Mouse (Mus musculus) cerebellum, adult 9-11 months (tissue): ENCODE results near the gene Dbn1.

Source experiments
- DNase-seq: peaks from one replicate; pipeline ENCODE4 v3.0.0; 2022

The Dbn1 gene

DNA sequence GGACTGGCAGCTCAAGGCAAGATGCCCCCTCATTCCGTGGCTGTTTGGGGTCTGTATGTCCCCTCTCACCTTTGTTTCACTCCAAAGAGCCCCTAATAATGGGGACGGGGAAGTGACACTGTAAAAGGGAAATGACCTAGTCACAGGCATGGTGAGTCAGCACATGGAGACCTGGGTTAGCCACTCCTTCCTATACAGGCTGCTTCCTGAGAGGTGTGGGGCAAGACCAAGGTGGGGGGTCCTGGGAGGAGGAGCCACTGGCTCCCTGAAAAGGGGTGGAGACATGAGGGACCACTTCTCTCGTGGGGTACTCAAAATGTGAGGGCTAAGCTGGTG, 22.4 kb upstream of the Dbn1 start:
- no peak for DNase-seq

DNA sequence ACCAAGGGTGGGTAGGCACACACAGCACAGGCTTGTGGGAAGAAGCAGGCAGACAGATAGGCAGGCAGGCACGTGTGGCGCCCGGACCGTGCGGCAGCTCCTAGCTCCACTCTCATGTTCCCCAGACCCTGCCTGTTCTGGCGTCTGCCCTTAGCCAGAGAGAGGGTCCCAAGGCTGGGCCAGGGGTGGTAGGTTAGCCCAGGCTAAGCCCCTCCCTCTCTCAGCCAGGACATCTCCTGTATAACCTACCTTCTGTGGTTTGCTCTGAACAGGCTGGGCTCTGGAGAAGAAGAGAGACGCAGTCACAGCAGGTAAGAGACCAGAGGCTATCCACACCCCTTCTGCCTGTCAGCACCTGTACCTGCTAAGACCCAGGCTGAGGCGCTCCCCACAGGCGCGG, 20.6 kb upstream of the Dbn1 start:
- DNase-seq = no peak

DNA sequence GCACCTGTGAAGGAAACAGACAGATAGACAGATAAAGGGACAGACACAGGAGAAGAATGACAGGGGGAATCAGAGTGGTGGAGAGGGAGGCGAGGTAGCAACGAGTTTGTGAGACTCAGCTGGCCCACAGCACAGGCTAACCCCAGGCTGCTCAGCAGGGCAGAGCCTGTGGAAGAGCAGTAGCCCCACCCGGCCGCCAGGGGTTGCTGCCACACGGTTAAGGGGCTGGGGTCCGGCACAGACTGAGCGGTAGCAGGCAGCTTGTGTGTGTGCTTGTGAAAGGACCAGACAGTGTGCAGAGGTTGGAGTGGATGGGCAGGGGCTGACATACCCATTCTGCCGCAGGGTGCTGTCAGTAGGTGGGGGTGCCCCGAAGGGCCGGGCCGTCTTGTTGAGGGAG, 20.0 kb upstream of the Dbn1 start:
- DNase-seq = no peak

DNA sequence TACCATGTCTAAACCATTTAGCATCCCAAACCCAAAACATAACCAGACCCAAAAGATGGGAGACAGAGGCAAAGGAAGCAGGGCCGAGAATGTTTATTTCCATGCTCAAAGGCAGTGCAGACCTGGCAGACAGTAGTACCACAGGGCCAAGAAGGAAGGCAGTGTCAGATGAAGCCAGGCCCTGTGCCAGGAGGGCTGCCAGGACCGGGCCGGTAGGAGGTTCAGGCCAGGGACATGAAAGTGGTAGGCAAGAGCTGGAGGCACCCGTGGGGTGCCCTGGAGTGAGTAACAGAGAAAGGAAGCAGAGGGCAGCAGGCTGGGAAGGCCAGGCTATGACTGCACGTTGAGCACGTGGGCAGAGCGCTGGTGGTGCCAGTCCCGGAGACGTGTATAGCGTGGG, 18.8 kb upstream of the Dbn1 start:
- DNase-seq = peak; percentile 45

DNA sequence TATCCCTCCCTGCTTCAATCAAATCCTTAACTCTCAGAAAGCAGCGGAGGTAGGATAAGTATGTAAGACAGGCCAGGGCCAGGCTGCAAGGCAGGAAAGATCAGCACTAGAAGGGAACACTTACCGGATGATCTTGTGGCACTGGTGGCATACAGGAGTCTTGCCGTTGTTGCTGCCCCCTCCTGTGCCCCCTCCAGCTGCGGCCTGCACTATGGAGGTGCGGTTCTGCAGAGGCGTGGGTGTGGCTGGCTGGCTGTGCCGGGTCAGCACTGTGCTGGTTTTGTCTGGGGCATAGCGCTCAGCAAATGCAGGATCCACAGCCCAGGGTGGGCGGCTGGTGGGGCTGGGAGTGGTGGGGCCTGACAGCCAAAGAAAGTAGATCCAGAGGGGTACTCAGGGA, 17.9 kb upstream of the Dbn1 start:
- DNase-seq = no peak

DNA sequence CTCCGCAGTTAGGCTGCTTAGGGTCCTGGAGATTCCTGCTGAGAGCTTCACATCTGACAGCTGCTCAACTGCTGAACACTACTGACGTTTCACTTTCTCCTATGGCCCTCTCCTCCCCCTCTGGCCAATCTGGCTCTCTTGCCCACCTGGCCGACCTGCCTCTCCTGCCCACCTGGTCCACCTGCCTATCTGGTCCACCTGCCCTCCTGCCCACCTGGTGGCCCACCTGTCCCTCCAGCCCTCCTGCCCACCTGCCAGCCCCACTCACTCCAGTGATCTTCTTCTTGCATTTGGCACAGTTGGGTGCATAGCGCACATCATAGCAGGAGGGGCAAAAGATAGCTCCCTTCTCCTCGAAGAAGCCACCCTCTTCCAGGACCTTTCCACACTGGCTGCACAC, 16.5 kb upstream of the Dbn1 start:
- no peak for DNase-seq

DNA sequence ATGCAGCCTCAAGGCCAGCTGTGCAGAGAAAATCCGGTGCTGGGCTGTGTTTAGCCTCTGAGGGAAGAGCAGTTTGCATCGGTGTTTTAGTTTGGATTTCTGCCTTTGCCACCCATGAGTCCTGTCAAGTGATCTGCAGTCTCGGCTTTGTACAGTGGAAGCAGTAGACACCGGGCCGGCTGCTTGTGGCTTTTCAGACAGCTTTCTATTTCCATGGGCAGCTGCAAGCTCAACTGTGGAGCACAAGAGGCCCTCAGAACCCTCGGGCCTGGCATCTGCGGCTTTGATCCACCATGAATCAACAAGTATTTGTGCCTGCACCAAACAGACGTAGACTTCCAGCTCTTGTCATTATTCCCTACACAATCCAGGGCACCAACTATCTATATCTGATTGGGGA, 14.5 kb upstream of the Dbn1 start:
- DNase-seq = no peak

DNA sequence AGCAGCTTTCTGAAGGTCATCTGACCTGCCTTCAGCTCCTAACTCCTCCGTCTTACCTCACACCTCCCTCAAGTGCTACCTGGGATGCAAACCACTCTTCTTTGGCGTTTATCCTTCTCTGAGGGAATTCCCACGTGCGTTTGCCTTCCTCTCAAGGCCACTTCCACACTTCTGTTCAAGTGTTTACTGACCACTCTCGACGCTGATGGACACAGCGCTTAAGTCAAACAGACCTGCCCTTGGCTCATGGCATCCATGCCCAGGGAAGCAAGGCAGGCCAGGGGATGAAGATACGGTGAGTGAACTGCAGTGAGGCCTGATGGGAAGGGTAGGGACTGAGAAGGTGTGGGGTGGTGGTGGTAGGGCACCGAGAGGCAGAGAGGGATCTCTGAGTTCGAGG, 12.7 kb upstream of the Dbn1 start:
- DNase-seq = no peak

DNA sequence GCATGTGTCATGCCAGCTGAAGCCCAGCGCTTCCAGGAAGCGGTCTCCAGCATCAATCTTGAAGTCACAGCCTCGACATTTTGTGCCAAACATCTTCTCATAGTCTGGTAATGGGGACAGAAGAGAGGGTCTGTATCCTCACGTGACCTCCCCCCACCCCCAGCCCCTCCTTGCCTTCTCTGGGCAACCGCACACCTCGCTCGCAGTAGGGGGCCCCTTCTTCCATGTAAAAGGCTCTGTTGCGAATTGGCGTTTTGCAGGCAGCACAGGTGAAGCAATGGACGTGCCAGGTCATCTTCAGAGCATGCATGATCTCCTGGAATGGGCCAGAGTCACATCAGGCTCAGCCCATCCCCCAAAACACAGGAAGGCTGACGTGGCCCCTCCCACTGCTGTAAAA, 11.0 kb upstream of the Dbn1 start:
- no peak for DNase-seq

DNA sequence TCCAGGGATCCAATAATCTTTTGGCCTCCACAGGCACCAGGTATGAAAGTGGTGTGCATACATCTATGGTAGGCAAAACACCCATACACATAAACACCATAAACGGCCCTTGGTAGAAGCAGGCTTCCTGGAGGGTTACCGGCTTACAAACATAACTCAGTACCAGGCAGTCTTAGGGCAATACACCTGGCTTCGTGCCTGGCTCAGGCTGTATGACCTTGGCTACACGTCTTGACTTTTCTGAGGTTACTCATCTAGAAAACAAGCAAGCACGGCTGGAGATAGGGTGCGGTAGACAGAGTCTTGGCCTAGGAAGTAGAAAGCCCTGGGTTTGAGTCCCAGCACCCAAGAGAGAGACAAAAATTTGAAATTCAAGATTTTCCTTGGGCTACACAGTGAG, 8.8 kb upstream of the Dbn1 start:
- DNase-seq = no peak

DNA sequence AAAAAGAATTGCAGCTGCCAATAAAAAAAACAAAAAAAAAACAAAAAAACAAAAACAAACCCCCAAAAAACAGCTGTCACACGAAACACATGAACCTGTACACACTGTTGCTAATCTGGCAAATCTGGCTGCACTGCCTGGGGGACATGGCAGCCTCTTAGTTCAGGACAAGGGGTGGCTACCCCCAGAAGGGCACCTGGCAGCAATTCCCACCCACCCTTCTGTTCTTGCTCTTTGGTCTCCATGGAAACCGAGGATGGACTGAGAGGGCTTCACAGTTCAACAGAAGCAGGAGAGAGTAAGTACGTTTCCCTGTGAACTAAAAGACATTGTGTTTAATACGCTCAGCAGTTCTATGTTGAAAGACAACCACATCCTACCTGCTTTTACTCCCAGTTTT, 7.8 kb upstream of the Dbn1 start:
- DNase-seq = no peak

DNA sequence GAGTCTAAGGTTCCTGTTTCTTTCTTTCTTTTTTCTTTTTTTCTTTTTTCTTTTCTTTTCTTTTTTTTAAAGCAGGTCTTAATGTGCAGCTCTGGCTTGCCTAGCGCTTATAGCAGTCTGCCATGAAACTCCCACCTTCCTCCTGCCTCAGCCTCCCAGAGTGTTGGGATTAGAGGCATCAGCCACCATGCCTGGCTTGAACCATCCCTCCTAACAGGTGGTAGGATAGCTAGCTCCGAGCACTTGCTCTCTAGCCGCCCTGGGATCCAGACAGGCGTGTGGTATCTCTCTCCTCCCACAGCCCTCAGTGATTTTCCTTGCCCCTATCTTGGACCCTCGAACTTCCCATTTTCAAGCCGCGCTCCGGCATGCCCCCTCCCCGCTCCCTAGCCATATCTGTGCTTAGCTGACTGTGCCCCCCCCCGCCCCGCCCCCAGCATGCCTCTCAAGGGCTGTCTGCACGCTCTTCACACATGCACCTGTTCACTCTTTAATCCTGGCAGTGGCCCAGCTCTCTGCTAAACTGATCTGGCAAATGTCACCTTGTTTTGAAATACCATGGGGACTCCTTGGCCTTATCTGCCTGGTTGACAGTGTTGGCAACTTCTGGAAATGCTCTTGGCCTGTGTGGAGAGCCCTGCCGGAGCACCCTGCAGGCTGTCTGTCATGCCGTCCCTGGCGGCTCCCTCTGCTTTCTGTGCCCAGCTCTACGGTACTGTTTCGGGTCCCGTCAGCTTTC, 7.1 kb upstream of the Dbn1 start:
- DNase-seq = peak; percentile 86

DNA sequence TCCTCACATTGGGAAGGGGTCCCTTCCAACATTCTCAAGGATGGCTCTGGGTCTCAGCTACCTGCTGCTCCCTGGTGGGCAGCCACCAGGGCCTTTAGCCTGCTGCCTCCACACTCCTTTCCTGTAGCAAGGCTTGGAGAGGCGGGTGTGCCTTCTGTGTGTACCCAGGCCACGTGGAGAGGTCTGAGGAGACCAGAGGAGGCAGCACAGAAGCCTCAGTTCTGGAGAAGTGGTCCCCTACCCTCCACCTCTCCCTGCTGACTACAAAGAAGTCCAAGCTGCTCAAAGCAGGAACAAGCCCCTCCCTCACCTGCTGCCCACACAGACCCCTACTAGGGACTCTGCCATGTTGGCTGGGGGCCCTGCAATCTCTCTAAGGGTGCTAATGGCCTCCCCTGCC, 6.3 kb upstream of the Dbn1 start:
- peak; percentile 36 for DNase-seq

DNA sequence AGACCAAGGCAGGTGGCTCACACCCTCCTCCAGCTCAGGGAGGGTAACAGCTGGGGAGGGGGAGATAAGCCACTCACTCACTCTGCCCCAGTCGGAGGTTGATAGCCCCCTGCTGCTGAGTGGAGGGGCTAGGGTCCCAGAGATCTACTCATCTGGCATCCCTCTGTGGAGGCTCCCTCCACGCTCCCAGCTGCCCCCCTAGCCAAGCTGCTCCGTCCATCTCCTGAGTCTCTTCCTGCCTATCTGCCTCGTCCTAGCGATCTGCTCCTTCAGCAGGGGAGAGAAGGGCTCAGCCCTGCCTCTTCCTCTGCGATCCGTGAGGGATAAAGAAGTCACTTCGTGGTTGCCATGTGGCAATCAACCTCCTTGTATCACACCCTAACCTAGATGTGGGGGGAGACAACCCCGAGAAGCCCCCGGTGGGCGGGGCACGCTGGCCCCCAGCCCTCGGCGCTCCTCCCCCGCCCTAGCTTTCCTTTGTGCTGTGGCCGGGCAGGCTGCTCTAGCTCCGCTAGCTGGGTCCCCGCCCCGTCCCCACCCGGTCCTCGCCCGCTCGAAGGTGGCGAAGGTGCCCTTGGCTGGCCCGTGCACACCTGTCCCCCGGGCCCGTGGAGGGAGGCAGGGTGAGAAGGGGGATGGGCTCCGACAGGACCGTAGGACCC, 864 bp downstream of the Dbn1 start:
- peak; percentile 37 for DNase-seq

DNA sequence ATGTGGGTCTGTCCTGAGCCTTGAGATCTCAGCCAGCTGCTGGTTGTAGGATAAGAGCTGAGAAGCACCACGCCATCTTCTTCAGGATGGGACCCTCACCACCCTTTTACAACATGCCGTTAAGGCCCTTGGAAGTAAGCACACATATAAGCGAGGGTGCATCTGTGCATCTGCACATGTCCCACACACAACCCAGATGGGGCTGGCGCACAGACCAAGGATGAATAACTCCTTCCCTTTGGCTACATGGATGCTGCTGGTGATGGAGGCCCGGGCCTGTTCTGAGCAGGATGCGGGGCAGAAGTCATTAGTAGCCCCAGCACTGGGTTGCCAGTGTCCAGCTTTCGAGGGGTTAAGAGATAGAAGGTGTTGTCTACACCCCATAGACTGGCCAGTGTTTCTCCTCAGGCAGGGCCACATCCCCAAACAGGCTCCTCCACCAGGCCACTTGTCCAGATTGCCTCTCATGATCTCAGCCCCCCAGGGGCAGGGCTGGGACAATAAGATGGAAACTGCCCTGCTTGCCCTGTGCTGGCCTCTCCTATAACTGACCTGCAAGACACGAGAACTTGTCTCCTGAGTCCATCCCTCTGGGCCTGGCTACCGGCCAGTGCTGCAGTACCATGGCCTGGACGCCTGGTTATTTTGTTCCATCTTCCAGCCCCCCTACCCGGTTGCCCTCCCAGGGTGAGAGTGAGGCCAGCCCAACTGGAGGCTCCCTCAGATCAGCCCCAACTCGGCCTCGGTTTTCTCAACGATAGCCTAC, 1.7 kb downstream of the Dbn1 start:
- no peak for DNase-seq

DNA sequence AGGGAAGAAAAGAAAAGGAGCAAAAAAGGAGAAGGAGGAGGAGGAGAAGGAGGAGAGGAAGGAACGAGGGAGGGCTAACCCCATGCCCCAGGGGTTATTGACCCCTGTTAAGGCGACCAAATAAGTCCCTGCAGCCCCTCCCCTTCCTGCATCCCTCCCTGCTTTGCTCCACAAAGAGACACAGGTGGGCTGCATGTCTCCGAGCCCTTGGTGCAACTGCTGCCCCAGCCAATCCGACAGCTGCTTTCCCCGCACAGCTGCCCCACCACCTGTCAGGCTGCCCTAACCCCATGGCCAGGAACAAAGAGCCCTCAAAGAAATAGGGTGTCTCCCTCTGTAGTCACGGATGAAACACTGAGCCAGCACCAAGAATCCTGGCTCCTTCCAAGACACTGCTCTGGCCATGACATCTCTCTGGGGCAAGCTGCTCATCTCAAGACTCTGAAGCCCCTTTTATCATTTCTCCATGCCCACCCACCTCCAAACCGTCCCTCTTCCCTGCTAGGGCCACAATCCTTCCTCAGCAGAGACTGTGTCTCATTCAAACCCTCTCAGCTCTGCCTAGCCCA, 3.3 kb downstream of the Dbn1 start:
- DNase-seq = no peak

DNA sequence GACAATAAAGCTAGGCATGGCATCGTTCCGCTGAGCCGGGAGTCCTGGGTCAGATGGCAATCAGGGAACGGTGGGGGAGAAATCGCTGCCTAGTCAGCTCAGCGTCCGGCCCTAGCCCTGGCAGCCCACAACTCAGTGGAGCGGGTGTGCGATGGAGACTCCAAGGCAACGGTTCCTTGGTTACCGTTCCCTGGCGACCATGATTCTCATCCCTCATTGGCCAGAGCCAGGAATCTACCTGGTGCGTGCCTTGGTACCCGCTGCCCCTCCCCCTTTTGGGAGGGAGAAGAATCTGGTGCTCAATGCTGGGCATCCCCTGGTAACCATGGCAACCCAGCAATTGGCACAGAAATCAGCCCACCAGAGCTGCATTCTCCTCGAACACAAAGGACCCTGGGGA, 4.3 kb downstream of the Dbn1 start:
- DNase-seq = no peak

DNA sequence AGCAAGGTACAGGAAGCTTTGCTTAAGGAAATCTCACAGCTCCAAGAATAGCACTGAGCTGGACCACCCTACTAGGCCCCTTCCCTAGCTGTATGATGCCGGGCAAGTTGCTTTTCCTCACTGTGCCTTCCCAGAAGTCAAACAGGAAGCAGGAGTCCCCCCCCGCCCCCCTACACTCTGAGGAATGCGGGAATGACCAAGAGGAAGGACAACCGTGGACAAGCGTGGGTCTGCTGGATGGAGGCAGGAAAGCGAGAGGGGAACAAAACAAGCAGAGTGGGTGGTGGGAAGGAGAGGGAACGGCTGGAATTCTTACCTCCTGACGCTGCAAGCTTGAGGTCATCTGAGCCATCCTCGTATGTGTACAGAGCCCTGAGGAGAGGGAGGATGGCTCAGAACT, 4.8 kb downstream of the Dbn1 start:
- DNase-seq = no peak

DNA sequence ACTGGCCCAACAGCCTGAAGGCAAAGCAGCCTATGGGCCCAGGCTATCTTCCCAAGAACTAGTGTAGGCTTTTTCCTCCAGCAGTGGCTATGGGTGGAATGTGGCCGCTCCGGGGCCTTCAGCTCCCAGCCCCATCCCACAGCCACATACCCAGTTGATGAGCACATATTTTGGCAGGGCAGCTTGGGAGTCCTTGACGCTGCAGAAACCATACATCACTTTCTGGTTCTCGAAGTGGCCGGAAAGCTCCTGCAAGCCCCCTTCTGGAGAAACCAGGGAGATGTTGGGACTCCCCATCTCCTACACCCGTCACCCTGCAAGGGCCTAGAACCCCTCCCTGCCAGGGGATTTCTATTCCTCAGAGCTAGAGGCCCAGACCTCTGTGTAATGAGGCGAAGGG, 5.4 kb downstream of the Dbn1 start:
- DNase-seq = no peak

DNA sequence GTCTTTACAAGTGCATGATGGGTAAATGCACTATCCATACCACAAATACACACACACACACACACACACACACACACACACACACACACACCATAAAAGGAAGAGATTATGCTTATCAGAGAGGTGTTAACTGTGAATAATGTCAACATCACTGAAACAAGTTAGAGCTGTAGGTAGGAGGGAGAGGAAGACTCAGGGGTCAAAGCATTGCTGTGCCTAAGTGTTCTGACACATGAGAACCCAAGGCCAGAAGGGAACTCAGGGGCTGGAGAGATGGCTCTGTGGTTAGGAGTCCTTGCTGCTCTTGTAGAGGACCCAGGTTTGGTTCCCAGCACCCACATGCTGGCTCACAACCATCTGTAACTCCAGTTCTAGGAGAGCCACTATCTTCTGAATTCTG, 8.0 kb downstream of the Dbn1 start:
- DNase-seq = no peak

DNA sequence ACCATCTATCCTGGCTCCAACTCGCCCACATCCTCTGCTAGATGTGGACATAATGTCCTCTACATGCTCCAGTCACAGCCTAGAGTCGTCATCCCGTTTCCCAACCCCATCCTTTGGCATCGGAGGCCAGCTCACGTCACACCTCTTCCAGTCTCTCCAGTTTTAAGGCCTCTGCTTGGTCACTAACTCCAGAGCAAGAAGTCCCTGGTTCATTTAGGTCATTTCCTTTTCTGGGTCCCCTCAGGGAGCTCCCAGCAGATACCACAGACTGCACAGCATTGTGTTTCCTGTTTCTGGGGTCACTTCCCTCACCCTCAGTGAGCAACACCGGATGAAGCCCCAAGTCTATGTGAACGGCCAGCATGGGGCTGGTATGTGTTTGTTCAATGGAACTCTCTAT, 8.9 kb downstream of the Dbn1 start:
- DNase-seq = no peak

DNA sequence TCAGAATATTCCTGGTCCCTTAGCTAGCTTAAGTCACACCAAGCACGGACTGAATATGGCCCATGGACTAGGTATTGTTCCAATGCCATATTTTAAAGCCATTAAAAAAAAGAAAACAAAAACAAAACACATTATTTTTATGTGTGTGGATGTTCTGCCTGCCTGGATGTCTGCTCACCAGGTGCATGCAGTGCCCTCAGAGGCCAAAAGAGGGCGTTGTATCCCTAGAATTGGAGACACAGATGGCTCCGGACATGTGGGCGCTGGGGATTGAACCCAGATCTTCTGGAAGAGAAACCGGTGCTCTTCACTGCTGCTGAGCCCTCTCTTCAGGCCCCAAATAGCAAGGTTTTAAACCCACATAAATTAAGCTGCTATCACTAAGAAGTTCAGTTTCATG, 9.9 kb downstream of the Dbn1 start:
- no peak for DNase-seq

DNA sequence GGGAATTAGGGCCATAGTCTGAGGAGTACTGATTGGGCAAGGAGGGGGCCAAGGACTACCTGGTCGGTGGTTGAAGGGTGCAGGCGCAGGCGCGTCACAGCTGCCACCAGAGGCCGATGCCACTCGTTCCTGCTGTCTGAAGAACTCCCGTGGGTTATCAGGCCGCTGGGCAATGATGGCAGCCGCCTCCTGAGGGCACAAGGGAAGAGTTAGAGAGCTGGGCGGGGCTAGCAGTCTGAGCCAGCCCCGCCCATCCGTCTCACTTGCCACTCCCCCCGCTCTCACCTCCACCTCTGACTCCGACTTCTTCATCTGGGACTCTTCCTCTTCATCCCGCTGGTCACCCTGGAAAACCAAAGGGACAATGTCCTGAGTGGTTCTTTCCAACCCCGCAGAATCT, 10.4 kb downstream of the Dbn1 start:
- no peak for DNase-seq

DNA sequence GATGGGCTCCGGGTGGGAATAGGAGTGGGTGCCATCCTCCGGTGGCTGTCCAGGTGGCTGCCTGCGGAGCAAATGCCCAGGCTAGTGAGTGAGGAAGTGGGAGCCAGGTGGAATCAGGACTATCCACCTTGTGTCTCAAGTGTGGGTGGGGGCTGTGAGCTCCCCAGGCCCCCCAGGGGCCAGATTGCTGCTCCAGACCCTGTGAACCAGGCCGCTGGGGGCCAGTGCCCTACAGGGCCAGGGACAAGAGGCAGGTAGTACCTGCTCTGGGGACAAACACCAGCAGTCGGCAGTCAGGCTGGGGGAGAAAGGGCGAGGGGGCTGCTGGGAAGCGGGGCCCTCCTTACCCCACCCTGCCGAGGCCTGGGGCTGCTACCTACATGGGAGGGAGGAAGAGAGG, 11.7 kb downstream of the Dbn1 start:
- DNase-seq = no peak
